In genomic region chr15:88840126-88840525, GRCm38 (mm10) we compare ENCODE assay signal across 8 mouse cellular contexts. TPM values are rescaled to one million over a fixed set of nuclear protein-coding genes. Genes with fewer than 3 reads are reported as not detected.
DNase-seq lines count a peak whose midpoint lies in the region; ATAC-seq lines count a peak whose summit lies in the region.

No protein-coding gene starts in this region.

- H3K36me3 ChIP-seq in heart, embryonic 11.5 days (ENCODE audit: control insufficient read depth, insufficient read depth, low read length), result no peaks in the 10 kb centered on the region
- H3K36me3 ChIP-seq in kidney, embryonic 15.5 days, result no peaks in the 10 kb centered on the region

- no peak for ATAC-seq in heart, embryonic 11.5 days (replicated peaks; ENCODE audit: insufficient number of reproducible peaks, low FRiP score, low TSS enrichment)
- no peak for ATAC-seq in kidney, embryonic 15.5 days (replicated peaks; ENCODE audit: low FRiP score)

- peaks cover 38% of the 10 kb centered on the region for H3K4me1 ChIP-seq in heart, embryonic 11.5 days (ENCODE audit: control insufficient read depth, insufficient read depth, low read length)
- H3K4me1 ChIP-seq in kidney, embryonic 15.5 days, result peaks cover 41% of the 10 kb centered on the region

- peak overlapping the region; percentile 66; the same call in 1 of the 2 replicates for H3K9ac ChIP-seq in heart, embryonic 11.5 days (ENCODE audit: low read depth, low read length)
- no peak overlapping the region for H3K9ac ChIP-seq in kidney, embryonic 15.5 days

- peak; percentile 53 to 61 for DNase-seq in cerebellum, adult 18-20 months
- DNase-seq in cerebellum, adult 8-10 months, result no peak
- DNase-seq in brain, adult 2 months (ENCODE audit: low read depth, low spot score), result peak; percentile 93
- DNase-seq in lung, postnatal 25 days (ENCODE audit: low spot score), result peak; percentile 78
- DNase-seq in urinary bladder, postnatal 14 days (ENCODE audit: low spot score), result no peak
- no peak for DNase-seq in frontal cortex, postnatal 36 days (ENCODE audit: low spot score in 2 of 2)

- no peak overlapping the region for H3K4me3 ChIP-seq in heart, embryonic 11.5 days (ENCODE audit: low read depth, low read length)
- no peak overlapping the region for H3K4me3 ChIP-seq in kidney, embryonic 15.5 days (replicated peaks)

- no peak overlapping the region; the same call in 1 of the 2 replicates for H3K4me2 ChIP-seq in heart, embryonic 11.5 days
- H3K4me2 ChIP-seq in kidney, embryonic 15.5 days, result no peak overlapping the region

- no peaks in the 10 kb centered on the region for H3K9me3 ChIP-seq in heart, embryonic 11.5 days (replicated peaks; ENCODE audit: control insufficient read depth, low read length)
- no peaks in the 10 kb centered on the region for H3K9me3 ChIP-seq in kidney, embryonic 15.5 days (replicated peaks)

- H3K27ac ChIP-seq in heart, embryonic 11.5 days (ENCODE audit: low read depth, low read length), result peak overlapping the region; percentile 99
- peak overlapping the region; percentile 84 for H3K27ac ChIP-seq in kidney, embryonic 15.5 days

- WGBS in heart, embryonic 11.5 days (ENCODE audit: insufficient replicate concordance), result 22% methylated on average over 10 of the region's 10 CpGs
- WGBS in kidney, embryonic 15.5 days, result 62% methylated on average over 10 of the region's 10 CpGs

- H3K27me3 ChIP-seq in heart, embryonic 11.5 days (ENCODE audit: control insufficient read depth, insufficient read depth, low read length), result no peaks in the 10 kb centered on the region
- H3K27me3 ChIP-seq in kidney, embryonic 15.5 days, result no peaks in the 10 kb centered on the region

RNA-seq across cellular contexts. Expression of gene Creld2, which starts 20.7 kb away (rescaled TPM):
- polyA plus RNA-seq in heart, embryonic 11.5 days (2014; fragmentation: Nextera tagmentation; extraction: Ambion mirVana), result 71.7 and 83.6 TPM in 2 replicates
- polyA plus RNA-seq in kidney, embryonic 15.5 days (2015; fragmentation: Nextera tagmentation; extraction: Ambion mirVana), result 101 and 104 TPM in 2 replicates

RNA-seq across cellular contexts. Expression of gene Alg12, which starts 21.0 kb away (rescaled TPM):
- 11.6 and 12.5 TPM in 2 replicates for polyA plus RNA-seq in heart, embryonic 11.5 days (2014; fragmentation: Nextera tagmentation; extraction: Ambion mirVana)
- polyA plus RNA-seq in kidney, embryonic 15.5 days (2015; fragmentation: Nextera tagmentation; extraction: Ambion mirVana), result 12.2 and 14.3 TPM in 2 replicates

RNA-seq across cellular contexts. Expression of gene Pim3, which starts 21.9 kb away (rescaled TPM):
- polyA plus RNA-seq in heart, embryonic 11.5 days (2014; fragmentation: Nextera tagmentation; extraction: Ambion mirVana), result 43.7 and 50.1 TPM in 2 replicates
- polyA plus RNA-seq in kidney, embryonic 15.5 days (2015; fragmentation: Nextera tagmentation; extraction: Ambion mirVana), result 50.4 and 54.6 TPM in 2 replicates

Comparison
In these comparisons a context has a peak if more than half of its experiments do, and no peak if none do; other contexts are left out.
1. DNase-seq: peak in cerebellum, adult 18-20 months (2 of 2), brain, adult 2 months (single experiment) and lung, postnatal 25 days (single experiment); none in cerebellum, adult 8-10 months (single experiment), urinary bladder, postnatal 14 days (single experiment) and frontal cortex, postnatal 36 days (0 of 2).